Mouse (Mus musculus): ENCODE results near the gene Sptlc2. TPM values are rescaled to one million over a fixed set of nuclear protein-coding genes. Genes with fewer than 3 reads are reported as not detected.
A peak's percentile ranks its signal among the peaks of the same experiment; 100 is the strongest.

Gene Sptlc2
- polyA plus RNA-seq, 1 experiment from 2014 or later = 56.1 TPM

DNA sequence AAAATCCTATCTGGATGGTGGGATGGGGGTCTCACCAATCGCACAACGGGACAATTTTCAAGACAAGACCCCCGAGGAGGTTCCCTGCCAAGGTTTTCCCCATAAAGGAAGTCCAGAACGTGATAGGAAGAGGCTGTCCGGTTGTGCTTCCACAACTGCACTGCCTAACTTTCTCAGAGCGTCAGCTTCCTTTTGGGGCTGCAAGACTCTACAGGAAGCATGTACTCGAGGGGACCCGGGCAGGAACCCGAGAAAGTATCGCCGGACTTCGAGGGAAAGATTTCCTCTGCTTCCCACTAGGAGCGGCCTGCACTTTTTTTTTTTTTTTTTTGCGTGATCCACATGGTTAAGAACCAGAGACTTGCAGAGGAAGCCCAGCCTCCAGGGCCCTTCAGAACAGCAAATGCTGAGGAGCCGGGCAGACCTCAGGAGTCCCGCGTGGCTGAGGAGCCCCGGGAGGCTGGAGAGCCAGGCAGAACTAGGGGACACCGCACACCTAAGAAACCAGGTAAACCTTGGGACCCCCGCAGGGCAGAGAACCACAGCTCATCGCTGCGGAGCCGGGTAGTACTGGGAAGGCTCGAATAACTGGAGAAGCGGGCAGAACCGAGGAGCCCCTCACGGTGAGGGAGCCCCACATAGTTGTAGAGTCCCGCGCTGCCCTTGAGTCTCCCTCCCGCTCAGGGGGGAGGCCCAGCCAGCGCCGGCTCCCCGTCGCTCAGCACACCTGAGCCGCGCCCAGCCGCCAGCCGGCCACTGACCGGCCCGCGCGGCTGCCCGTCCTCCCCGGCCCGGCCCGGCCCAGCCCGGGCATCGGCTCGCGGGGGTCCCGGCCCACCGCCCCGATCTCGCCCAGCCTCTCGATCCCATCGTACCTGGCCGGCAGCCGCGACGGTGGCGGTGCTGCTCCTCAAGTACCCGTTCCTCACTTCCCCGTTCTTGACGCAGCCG is 709 bp downstream of the Sptlc2 start:
- ATAC-seq (ENCODE audit: low FRiP score) (peak; percentile 56), DNase-seq (ENCODE audit: low spot score, missing footprints) (peak; percentile 92)
- Histone ChIP-seq H3K36me3 (ENCODE audit: control insufficient read depth, insufficient read depth, low read length) (no peaks in the 10 kb centered on the region), H3K4me1 (ENCODE audit: control insufficient read depth, insufficient read depth, low read length) (peaks cover 6% of the 10 kb centered on the region; the same call in 1 of the 2 replicates), H3K27me3 (ENCODE audit: control insufficient read depth, insufficient read depth, low read length) (no peaks in the 10 kb centered on the region), H3K4me3 (ENCODE audit: low read depth, low read length) (peak overlapping the region; percentile 98), H3K4me2 (peak overlapping the region; percentile 100), H3K9ac (ENCODE audit: low read length) (peak overlapping the region; percentile 90), H3K27ac (ENCODE audit: low read depth, low read length) (peak overlapping the region; percentile 41), H3K9me3 (ENCODE audit: control insufficient read depth, low read length) (no peaks in the 10 kb centered on the region)
- 1% methylated on average over 64 of the region's 65 CpGs for WGBS

DNA sequence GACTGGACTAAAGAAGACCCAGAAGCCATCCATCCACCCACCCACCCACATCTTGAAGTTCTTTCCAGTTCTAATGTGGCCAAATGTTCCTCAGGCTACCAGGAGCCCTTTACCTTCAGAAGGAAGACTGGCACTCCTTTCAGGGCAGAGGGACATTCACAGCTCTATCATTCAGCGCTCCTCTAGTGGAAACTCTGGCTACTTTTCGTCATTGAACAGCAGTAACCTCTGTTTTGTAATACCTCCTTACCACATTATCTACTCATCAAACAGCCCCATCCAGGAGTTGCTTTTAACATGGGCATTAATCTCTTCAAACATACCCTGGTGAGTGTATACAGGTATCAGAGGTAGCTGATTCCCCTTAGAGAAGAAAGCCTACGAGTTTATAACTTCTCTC is 3.1 kb downstream of the Sptlc2 start:
- no peak overlapping the region for H3K9ac ChIP-seq (ENCODE audit: low read length)
- no peak overlapping the region for H3K27ac ChIP-seq (ENCODE audit: low read depth, low read length)
- DNase-seq (ENCODE audit: low spot score, missing footprints) (no peak), ATAC-seq (ENCODE audit: low FRiP score) (no peak)
- no peaks in the 10 kb centered on the region for H3K27me3 ChIP-seq (ENCODE audit: control insufficient read depth, insufficient read depth, low read length)
- peaks cover 6% of the 10 kb centered on the region; the same call in 1 of the 2 replicates for H3K4me1 ChIP-seq (ENCODE audit: control insufficient read depth, insufficient read depth, low read length)
- no peaks in the 10 kb centered on the region for H3K9me3 ChIP-seq (ENCODE audit: control insufficient read depth, low read length)
- 83% methylated on average over 3 of the region's 3 CpGs for WGBS
- H3K4me3 ChIP-seq (ENCODE audit: low read depth, low read length) = no peak overlapping the region
- H3K4me2 ChIP-seq = no peak overlapping the region
- no peaks in the 10 kb centered on the region for H3K36me3 ChIP-seq (ENCODE audit: control insufficient read depth, insufficient read depth, low read length)

DNA sequence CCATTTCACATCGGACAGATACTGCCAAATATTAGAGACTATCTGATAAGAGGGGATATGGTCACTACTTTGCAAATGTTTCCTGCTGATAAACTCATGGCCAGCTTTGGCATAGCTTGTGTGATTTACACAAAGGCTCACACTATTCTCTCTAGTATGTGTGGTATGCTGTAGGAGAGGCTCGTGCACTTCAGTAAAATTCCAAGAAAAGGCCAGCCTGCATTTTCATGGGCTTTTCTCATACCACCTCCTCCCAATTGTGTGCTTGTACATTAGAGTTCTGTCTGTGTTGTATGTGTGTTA is 6.8 kb downstream of the Sptlc2 start:
- DNase-seq (ENCODE audit: low spot score, missing footprints) = no peak

DNA sequence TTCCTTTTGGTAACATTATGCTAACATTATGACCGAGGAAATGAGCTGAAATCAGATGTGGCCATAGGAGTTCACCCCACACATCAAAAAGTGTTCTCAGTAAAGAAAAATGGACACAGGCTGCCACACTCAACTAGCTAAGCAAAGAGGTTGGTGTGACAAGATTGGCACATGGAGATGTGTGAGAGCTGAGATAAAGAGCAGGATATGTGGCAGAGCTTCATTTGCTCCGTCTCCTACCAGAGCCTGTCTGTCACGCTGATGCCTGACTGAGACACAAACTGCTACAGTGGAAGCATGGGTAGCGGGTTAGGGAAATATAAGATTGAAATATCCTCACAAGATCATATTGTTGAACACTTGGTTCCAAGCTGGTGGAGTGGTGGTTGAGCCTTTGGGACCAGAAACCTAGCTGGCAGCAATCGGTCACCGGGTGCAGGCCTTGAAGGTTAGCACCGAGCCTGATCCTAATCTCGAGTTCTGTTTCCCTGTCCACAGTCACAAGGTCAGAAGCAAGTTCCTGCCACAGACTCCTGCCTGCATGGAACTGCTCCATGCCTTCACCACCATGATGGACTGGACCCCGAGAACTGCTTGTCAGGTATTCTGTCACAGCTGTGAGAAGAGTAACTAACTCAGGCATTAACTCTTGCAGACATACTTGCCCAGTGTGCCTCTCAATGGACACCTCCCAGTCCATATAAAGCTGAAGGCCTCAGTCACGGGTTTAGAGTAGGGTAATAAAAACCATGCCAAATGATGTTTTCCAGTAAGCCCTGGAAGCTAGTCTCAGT is 7.4 kb downstream of the Sptlc2 start:
- 92% methylated on average over 10 of the region's 10 CpGs for WGBS
- no peak for ATAC-seq (ENCODE audit: low FRiP score)

More for the DNA sequence above, 6.8 kb downstream of the Sptlc2 start:
- Histone ChIP-seq H3K27me3 (ENCODE audit: control insufficient read depth, insufficient read depth, low read length) (no peaks in the 10 kb centered on the region), H3K36me3 (ENCODE audit: control insufficient read depth, insufficient read depth, low read length) (no peaks in the 10 kb centered on the region), H3K27ac (ENCODE audit: low read depth, low read length) (no peak overlapping the region), H3K9ac (ENCODE audit: low read length) (no peak overlapping the region), H3K4me2 (no peak overlapping the region), H3K9me3 (ENCODE audit: control insufficient read depth, low read length) (no peaks in the 10 kb centered on the region), H3K4me3 (ENCODE audit: low read depth, low read length) (no peak overlapping the region), H3K4me1 (ENCODE audit: control insufficient read depth, insufficient read depth, low read length) (no peaks in the 10 kb centered on the region)
- no peak for ATAC-seq (ENCODE audit: low FRiP score)
- WGBS = 84% methylated on average over 2 of the region's 2 CpGs

DNA sequence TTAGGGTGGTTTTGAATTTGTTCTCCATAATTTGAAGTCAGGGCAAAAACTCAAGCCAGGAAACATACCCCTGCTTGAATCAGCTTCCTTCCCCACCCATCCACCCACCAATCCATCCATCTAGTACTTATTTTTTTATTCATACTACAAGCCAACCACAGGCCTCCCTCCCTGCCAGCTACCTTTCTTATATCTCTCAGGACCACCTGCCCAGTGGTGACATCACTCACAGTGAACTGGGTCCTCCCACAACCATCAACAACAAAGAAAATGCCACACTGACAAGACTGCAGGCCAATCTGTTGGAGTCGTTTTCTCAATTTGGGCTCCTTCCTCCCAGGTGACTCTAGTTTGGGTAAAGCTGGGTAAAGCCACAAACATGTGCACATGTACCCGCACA is 8.7 kb downstream of the Sptlc2 start:
- Histone ChIP-seq H3K27ac (ENCODE audit: low read depth, low read length) (no peak overlapping the region), H3K4me2 (no peak overlapping the region), H3K4me1 (ENCODE audit: control insufficient read depth, insufficient read depth, low read length) (no peaks in the 10 kb centered on the region), H3K27me3 (ENCODE audit: control insufficient read depth, insufficient read depth, low read length) (no peaks in the 10 kb centered on the region), H3K4me3 (ENCODE audit: low read depth, low read length) (no peak overlapping the region), H3K9ac (ENCODE audit: low read length) (no peak overlapping the region), H3K9me3 (ENCODE audit: control insufficient read depth, low read length) (no peaks in the 10 kb centered on the region), H3K36me3 (ENCODE audit: control insufficient read depth, insufficient read depth, low read length) (no peaks in the 10 kb centered on the region)
- no peak for ATAC-seq (ENCODE audit: low FRiP score)
- DNase-seq (ENCODE audit: low spot score, missing footprints) = no peak
- whole genome bisulfite sequencing = 87% methylated on average over 2 of the region's 2 CpGs

More for the DNA sequence above, 7.4 kb downstream of the Sptlc2 start:
- no peak overlapping the region for H3K9ac ChIP-seq (ENCODE audit: low read length)
- no peak overlapping the region for H3K4me3 ChIP-seq (ENCODE audit: low read depth, low read length)
- DNase-seq (ENCODE audit: low spot score, missing footprints) = no peak
- no peak overlapping the region for H3K27ac ChIP-seq (ENCODE audit: low read depth, low read length)
- H3K27me3 ChIP-seq (ENCODE audit: control insufficient read depth, insufficient read depth, low read length) = no peaks in the 10 kb centered on the region
- no peak overlapping the region for H3K4me2 ChIP-seq
- H3K36me3 ChIP-seq (ENCODE audit: control insufficient read depth, insufficient read depth, low read length) = no peaks in the 10 kb centered on the region
- H3K9me3 ChIP-seq (ENCODE audit: control insufficient read depth, low read length) = no peaks in the 10 kb centered on the region
- no peaks in the 10 kb centered on the region for H3K4me1 ChIP-seq (ENCODE audit: control insufficient read depth, insufficient read depth, low read length)

DNA sequence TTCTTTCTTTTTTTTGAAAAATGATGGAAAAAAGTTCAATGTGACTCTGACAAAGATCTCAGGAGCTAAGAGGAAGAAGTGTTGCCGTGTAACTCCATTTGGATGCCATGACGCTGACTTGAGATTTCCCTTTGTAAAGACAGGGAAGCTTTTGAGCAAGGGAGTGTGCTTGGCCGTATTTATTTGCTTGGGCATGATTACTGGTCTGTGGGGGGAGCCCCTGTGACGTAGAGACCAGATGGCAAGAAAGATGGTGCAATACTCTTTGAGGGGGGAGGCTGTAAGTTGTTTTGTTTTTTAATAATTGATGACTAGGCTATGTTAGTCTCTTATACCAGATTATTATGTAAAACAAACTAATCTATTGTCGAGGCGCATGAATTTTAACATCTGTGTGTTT is 14.0 kb downstream of the Sptlc2 start:
- ATAC-seq (ENCODE audit: low FRiP score) = no peak
- Histone ChIP-seq H3K4me3 (ENCODE audit: low read depth, low read length) (no peak overlapping the region), H3K36me3 (ENCODE audit: control insufficient read depth, insufficient read depth, low read length) (no peaks in the 10 kb centered on the region), H3K4me2 (no peak overlapping the region), H3K9me3 (ENCODE audit: control insufficient read depth, low read length) (no peaks in the 10 kb centered on the region), H3K4me1 (ENCODE audit: control insufficient read depth, insufficient read depth, low read length) (no peaks in the 10 kb centered on the region), H3K27me3 (ENCODE audit: control insufficient read depth, insufficient read depth, low read length) (no peaks in the 10 kb centered on the region), H3K9ac (ENCODE audit: low read length) (no peak overlapping the region), H3K27ac (ENCODE audit: low read depth, low read length) (no peak overlapping the region)
- WGBS = 86% methylated on average over 6 of the region's 6 CpGs
- no peak for DNase-seq (ENCODE audit: low spot score, missing footprints)

DNA sequence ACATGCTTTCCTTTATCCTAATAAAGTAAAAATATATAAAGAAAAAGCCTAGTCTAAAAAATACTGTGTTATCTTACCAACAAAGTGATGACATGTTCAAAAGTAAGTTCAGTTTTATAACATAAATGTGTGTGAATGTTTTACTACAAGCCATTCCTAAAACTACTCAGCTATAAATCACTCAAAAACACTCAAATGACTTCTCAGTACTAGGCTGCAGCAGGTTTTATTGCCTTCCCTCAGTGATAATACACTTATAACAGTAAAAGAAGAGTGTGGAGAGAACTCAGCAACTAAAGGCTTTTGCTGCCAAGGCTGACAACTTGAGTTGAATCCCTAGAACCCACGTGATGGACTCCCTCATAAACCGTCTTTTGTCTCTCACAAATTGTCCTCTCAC is 18.8 kb downstream of the Sptlc2 start:
- no peak overlapping the region for H3K27ac ChIP-seq (ENCODE audit: low read depth, low read length)
- no peak for DNase-seq (ENCODE audit: low spot score, missing footprints)
- 82% methylated on average over 2 of the region's 2 CpGs for WGBS

DNA sequence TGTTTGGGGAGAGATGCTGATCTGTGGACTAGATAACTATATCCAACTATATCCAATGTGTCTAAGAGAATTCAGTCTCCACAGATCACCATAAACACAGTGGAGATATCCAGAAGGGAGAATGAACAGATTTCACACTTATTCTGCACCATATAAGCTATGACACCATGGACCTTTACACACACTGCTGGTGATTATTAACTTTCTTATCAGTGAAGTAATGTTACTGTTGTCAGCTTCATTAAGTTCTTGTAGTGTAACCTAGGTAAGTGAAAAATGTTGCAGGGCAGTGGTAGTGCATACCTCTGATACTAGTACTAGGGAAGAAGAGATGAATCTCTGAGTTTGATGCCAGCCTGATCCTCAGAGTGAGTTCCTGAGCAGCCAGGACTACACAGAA is 20.1 kb downstream of the Sptlc2 start:
- no peaks in the 10 kb centered on the region for H3K4me1 ChIP-seq (ENCODE audit: control insufficient read depth, insufficient read depth, low read length)
- no peaks in the 10 kb centered on the region for H3K27me3 ChIP-seq (ENCODE audit: control insufficient read depth, insufficient read depth, low read length)
- no peaks in the 10 kb centered on the region for H3K9me3 ChIP-seq (ENCODE audit: control insufficient read depth, low read length)
- no peak overlapping the region for H3K9ac ChIP-seq (ENCODE audit: low read length)
- no peak overlapping the region for H3K27ac ChIP-seq (ENCODE audit: low read depth, low read length)
- DNase-seq (ENCODE audit: low spot score, missing footprints) (no peak), ATAC-seq (ENCODE audit: low FRiP score) (no peak)
- no peak overlapping the region for H3K4me2 ChIP-seq
- no peaks in the 10 kb centered on the region for H3K36me3 ChIP-seq (ENCODE audit: control insufficient read depth, insufficient read depth, low read length)
- no peak overlapping the region for H3K4me3 ChIP-seq (ENCODE audit: low read depth, low read length)

More for the DNA sequence above, 18.8 kb downstream of the Sptlc2 start:
- Histone ChIP-seq H3K4me1 (ENCODE audit: control insufficient read depth, insufficient read depth, low read length) (no peaks in the 10 kb centered on the region), H3K9me3 (ENCODE audit: control insufficient read depth, low read length) (no peaks in the 10 kb centered on the region), H3K4me2 (no peak overlapping the region), H3K4me3 (ENCODE audit: low read depth, low read length) (no peak overlapping the region), H3K27me3 (ENCODE audit: control insufficient read depth, insufficient read depth, low read length) (no peaks in the 10 kb centered on the region), H3K36me3 (ENCODE audit: control insufficient read depth, insufficient read depth, low read length) (no peaks in the 10 kb centered on the region), H3K9ac (ENCODE audit: low read length) (no peak overlapping the region)
- no peak for ATAC-seq (ENCODE audit: low FRiP score)

DNA sequence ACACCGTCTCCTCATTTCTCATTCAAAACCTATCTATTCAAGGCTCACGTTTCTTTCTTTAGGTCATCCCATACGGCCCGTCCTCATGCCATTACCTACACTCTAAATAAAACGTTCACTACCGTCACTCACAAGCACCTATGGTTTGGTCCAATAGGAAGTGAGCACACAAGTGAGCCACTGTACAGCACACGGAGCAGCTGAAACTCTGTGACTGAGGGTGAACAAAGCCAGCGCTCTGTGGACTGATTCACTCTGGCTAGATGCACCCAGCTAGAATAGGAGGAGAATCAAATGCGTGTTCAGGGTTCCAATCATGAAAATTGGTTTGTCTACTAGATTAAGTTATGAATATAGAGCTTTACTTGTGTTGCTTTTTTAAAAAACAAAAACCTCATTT is 22.5 kb downstream of the Sptlc2 start:
- DNase-seq (ENCODE audit: low spot score, missing footprints) = no peak
- no peak overlapping the region for H3K9ac ChIP-seq (ENCODE audit: low read length)
- no peaks in the 10 kb centered on the region for H3K36me3 ChIP-seq (ENCODE audit: control insufficient read depth, insufficient read depth, low read length)
- H3K27me3 ChIP-seq (ENCODE audit: control insufficient read depth, insufficient read depth, low read length) = no peaks in the 10 kb centered on the region
- H3K4me3 ChIP-seq (ENCODE audit: low read depth, low read length) = no peak overlapping the region
- H3K4me2 ChIP-seq = no peak overlapping the region
- H3K4me1 ChIP-seq (ENCODE audit: control insufficient read depth, insufficient read depth, low read length) = no peaks in the 10 kb centered on the region
- no peak overlapping the region for H3K27ac ChIP-seq (ENCODE audit: low read depth, low read length)
- ATAC-seq (ENCODE audit: low FRiP score) = no peak
- H3K9me3 ChIP-seq (ENCODE audit: control insufficient read depth, low read length) = no peaks in the 10 kb centered on the region
- WGBS = 87% methylated on average over 9 of the region's 9 CpGs
